ENCODE assay signal across 8 mouse cellular contexts in genomic region chr1:34237689-34238091, GRCm38 (mm10).
DNase-seq lines count a peak whose midpoint lies in the region; ATAC-seq and TF ChIP-seq lines count a peak whose summit lies in the region.

No protein-coding gene starts in this region.

- H3K27ac ChIP-seq in left cerebral cortex, adult 2 months: 0 out of 2 replicates have a peak overlapping the region, but pooled peaks have one; percentile 36
- no peak overlapping the region for H3K27ac ChIP-seq in hindbrain, embryonic 14.5 days
- H3K27ac ChIP-seq in liver, embryonic 15.5 days (replicated peaks): peak overlapping the region; percentile 59; the same call in 1 of the 2 replicates
- H3K27ac ChIP-seq in stomach, embryonic 15.5 days: no peak overlapping the region

- H3K4me1 ChIP-seq in hindbrain, embryonic 14.5 days (replicated peaks; ENCODE audit: control insufficient read depth, insufficient read depth, low read length): peaks cover 7% of the 10 kb centered on the region
- peaks cover 29% of the 10 kb centered on the region for H3K4me1 ChIP-seq in liver, embryonic 15.5 days (replicated peaks)
- peaks cover 6% of the 10 kb centered on the region for H3K4me1 ChIP-seq in stomach, embryonic 15.5 days

- H3K4me2 ChIP-seq in hindbrain, embryonic 14.5 days (replicated peaks): no peak overlapping the region
- H3K4me2 ChIP-seq in liver, embryonic 15.5 days: peak overlapping the region; percentile 81
- H3K4me2 ChIP-seq in stomach, embryonic 15.5 days: peak overlapping the region; percentile 83

- H3K9ac ChIP-seq in hindbrain, embryonic 14.5 days: no peak overlapping the region
- H3K9ac ChIP-seq in liver, embryonic 15.5 days: no peak overlapping the region
- H3K9ac ChIP-seq in stomach, embryonic 15.5 days: no peak overlapping the region

- DNase-seq in left cerebral cortex, adult 2 months (ENCODE audit: extremely low spot score in 1 of 2, low spot score in 2 of 2): no peak
- DNase-seq in left cerebral cortex, postnatal 14 days (ENCODE audit: low spot score in 2 of 2): no peak
- no peak for DNase-seq in hindbrain, embryonic 14.5 days (ENCODE audit: low spot score)
- DNase-seq in retina, postnatal 1 day: no peak

- no peaks in the 10 kb centered on the region for H3K9me3 ChIP-seq in hindbrain, embryonic 14.5 days (ENCODE audit: control insufficient read depth, low read length)
- no peaks in the 10 kb centered on the region for H3K9me3 ChIP-seq in liver, embryonic 15.5 days (replicated peaks)
- H3K9me3 ChIP-seq in stomach, embryonic 15.5 days: no peaks in the 10 kb centered on the region

- WGBS in hindbrain, embryonic 14.5 days: 45% methylated on average over 12 of the region's 12 CpGs
- WGBS in liver, embryonic 15.5 days (ENCODE audit: insufficient replicate concordance): 61% methylated on average over 12 of the region's 12 CpGs
- 44% methylated on average over 12 of the region's 12 CpGs for WGBS in stomach, embryonic 15.5 days

- ATAC-seq in hindbrain, embryonic 14.5 days (ENCODE audit: low FRiP score): 0 out of 2 replicates have a peak, but pooled peaks have one; percentile 8
- ATAC-seq in liver, embryonic 15.5 days (ENCODE audit: insufficient read depth): peak; percentile 36; the same call in 1 of the 2 replicates
- no peak for ATAC-seq in stomach, embryonic 15.5 days (ENCODE audit: insufficient read depth, low FRiP score, low read depth)
- ATAC-seq in inflammation-experienced regulatory T-cells, adult 6 months: no peak
- ATAC-seq in granulocyte monocyte progenitor cell, adult 5-6 weeks (replicated peaks; ENCODE audit: poor library complexity, severe bottlenecking): no peak

- intact Hi-C loops in left cerebral cortex, adult 2 months (cut with DNase I): no loop called here
- intact Hi-C loops in left cerebral cortex, postnatal 14 days (cut with DNase I): no loop called here

- H3K4me3 ChIP-seq in left cerebral cortex, adult 2 months: no peak overlapping the region
- H3K4me3 ChIP-seq in hindbrain, embryonic 14.5 days (replicated peaks; ENCODE audit: low read length): no peak overlapping the region
- H3K4me3 ChIP-seq in liver, embryonic 15.5 days (replicated peaks): peak overlapping the region; percentile 60
- H3K4me3 ChIP-seq in stomach, embryonic 15.5 days (replicated peaks): peak overlapping the region; percentile 51

- peaks cover 3% of the 10 kb centered on the region; the same call in 1 of the 2 replicates for H3K36me3 ChIP-seq in hindbrain, embryonic 14.5 days (replicated peaks; ENCODE audit: control insufficient read depth, insufficient read depth)
- H3K36me3 ChIP-seq in liver, embryonic 15.5 days (replicated peaks): peaks cover 8% of the 10 kb centered on the region; the same call in 1 of the 2 replicates
- H3K36me3 ChIP-seq in stomach, embryonic 15.5 days: no peaks in the 10 kb centered on the region

- no peak for TF ChIP-seq CTCF in left cerebral cortex, adult 2 months (IDR thresholded peaks at IDR 0.05)

- H3K27me3 ChIP-seq in hindbrain, embryonic 14.5 days (ENCODE audit: control insufficient read depth, insufficient read depth, low read length): no peaks in the 10 kb centered on the region
- H3K27me3 ChIP-seq in liver, embryonic 15.5 days: 0 out of 2 replicates have a peak, but pooled peaks cover 4% of the 10 kb centered on the region
- H3K27me3 ChIP-seq in stomach, embryonic 15.5 days (replicated peaks): no peaks in the 10 kb centered on the region

Comparison
In these comparisons a context has a peak if more than half of its experiments do, and no peak if none do; other contexts are left out.
1. H3K27ac ChIP-seq: peak in left cerebral cortex, adult 2 months (single experiment) and liver, embryonic 15.5 days (single experiment); none in hindbrain, embryonic 14.5 days (single experiment) and stomach, embryonic 15.5 days (single experiment).
2. H3K4me3 ChIP-seq: peak in liver, embryonic 15.5 days (single experiment) and stomach, embryonic 15.5 days (single experiment); none in left cerebral cortex, adult 2 months (single experiment) and hindbrain, embryonic 14.5 days (single experiment).
3. ATAC-seq: peak in hindbrain, embryonic 14.5 days (single experiment) and liver, embryonic 15.5 days (single experiment); none in stomach, embryonic 15.5 days (single experiment), inflammation-experienced regulatory T-cells, adult 6 months (single experiment) and granulocyte monocyte progenitor cell, adult 5-6 weeks (single experiment).